Mouse (Mus musculus) T-cell, adult 2 months (primary cell): ENCODE results near the gene Asb15.

Experiments used
- DNase-seq: peaks from one replicate; pipeline ENCODE4 v3.0.0; 2022; ENCODE audit warnings: low spot score

The Asb15 gene

DNA sequence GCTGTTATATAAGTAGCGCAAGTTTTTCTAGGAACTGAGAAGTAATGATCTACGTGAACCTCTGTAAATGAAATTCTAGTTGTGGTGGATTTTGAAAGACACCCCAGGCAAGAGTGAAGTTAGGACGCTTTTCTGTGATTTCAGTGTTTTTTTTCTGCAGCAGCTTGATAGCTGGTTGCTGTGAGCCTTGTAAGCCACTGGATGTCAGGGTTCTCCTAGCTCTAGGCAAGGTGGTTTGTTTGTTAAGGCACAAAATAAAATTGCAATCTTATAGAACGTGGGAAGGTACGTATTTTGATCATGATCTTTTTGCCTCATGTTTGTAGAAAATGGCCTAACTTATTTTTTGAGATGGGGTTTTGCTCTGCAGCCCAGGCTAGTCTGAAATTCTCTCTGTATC lies 41.0 kb downstream of the Asb15 start:
- no peak for DNase-seq

DNA sequence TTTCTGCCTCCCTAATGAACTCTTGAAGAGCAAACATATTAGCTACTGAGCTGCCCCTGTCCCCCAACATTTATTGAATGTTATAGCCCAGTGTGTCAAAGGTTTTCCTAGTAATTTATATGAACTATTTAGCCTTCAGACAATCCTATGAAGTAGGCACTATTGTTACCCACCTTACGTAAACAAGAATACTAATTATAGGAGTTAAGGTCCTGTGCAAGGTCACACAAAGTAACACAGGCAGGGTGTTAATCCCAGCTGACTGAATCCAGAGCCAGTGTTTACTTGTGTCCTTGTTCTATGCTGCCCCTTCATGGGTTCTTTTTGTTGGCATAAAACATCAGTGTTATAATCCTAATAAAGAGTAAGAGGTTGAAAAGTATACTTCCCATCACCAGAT lies 41.8 kb downstream of the Asb15 start:
- no peak for DNase-seq

DNA sequence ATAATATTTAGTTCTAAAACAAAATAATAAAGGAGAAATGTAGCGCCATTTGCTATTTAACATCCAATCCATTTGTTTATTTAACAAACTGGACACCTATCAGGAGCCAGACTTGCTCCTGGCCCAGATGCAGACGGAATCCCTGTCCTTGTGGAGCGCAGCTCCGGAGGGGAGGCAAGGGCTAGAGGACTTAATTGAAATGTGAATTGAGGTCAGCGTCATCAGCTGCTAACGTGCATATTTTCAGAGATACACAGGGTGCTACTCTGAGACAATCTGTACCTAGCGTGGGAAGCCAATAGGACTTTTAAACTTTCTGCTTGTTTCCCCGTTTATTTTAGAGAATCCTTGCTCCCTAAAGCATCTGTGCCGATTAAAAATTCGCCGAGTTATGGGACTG lies 42.3 kb downstream of the Asb15 start:
- DNase-seq, result no peak

DNA sequence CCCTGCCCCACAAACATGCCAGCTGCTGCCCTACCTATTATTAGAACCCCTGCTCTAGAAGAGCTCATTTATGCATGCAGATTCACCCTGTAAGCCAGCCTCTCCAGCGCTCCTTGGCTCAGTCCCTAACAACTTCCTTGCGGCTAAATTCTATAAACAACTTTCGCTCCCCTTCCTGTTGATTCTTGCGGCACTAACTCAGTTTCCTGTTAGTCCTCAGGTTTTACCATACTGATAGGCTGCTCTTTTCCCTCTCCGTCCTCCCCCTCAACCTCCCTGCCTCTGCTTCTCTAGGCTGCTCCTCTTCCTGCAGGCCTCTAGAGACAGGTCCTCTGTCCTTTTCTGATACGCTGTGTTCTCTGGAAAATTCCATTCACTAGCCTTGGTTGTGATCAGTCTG lies 43.2 kb downstream of the Asb15 start:
- DNase-seq, result no peak

DNA sequence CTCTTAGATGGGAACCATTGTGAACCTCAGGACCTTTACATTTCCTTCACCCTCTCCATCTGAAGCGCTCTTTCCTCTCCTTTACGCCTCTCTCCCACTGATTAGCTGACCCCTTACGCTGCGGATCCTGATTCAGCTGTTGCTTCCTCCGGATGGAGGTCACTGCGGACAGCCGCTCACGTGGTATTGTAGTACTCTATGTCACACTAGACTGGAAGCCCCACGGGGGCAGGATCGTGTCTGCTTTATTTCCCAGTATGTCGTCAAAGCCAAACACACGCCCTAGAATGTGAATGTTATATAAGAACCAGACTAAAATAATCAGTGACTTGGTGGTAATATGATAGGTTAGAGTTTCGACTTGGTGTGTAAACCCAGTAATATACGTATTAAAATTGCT lies 44.5 kb downstream of the Asb15 start:
- DNase-seq, result no peak

DNA sequence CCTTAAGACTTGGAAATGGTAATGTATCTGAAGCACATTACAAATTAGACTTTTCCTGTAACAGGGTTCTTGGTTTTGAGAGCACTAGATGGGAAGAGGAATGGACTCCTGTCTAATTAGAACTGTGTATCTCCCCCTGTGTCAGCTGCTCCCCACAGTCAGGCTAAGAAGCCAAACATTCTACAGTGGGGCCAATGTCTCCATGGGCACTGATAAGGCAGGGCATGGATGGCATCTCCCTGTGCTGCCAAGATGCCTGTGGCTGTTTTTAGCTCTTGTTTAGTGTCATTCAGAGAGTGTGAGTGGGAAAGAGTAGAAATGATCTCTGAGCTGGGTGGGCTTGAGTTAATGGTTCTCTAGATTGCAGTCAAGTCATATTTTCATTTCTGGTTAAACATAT lies 45.4 kb downstream of the Asb15 start:
- DNase-seq, result no peak

DNA sequence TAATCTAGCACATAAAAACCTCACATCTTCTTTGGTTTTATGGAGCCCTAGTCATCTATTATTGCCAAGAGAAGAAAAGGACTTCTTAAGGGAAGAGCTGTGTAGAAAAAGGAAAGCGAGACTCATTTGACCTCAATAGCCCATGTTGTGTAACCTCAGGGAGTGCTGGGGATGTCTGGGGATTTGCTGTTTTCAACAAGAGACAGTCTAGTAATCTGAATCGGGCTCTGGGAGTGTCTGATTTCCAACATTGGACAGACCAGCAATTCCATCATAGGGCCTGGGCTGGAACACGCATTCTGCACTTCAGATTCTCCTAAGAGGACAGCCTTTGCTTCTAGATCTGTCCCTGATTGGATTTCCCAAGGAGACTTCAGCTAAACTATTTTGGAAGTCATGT lies 55.5 kb downstream of the Asb15 start:
- DNase-seq, result no peak

DNA sequence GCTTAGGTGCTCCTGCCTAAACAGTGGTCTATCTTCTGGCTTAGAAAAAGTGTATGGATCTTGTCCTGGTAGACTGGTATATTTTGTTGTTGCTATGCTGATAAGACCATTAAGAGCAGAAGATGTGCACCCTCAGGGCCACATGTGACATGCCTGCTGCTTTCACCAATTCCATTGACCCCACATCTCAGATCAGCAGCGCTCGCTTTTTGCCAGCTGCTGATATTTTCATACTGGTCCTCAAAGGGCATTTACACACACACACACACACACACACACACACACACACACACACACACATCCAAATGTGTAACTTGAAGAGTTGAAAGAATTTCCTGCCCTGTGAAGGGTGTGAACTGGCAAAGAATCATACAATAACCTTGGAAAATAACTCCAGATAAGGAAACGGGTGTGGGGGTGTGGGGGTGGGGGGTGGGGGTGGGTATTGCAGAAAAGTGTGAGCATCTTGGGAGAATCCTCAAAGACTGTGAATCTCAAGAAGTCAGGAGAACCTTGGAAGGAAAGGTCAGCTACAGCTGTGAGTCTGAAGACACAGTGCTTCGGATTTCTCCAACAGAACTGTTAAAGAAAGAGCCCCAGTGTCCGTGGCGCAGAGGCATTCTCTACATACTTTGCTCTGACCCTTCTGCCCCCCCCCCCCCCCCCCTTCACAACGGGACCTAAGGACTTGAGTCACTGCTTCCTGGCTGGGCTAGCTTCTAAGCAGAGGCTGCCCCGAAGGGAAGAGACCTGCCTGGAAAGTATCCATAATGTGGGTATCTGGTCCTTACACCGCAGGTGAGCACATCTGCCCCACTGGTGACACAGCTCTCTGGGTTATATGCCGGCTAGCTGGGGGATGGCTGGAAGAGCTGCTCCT lies 57.7 kb downstream of the Asb15 start:
- no peak for DNase-seq

DNA sequence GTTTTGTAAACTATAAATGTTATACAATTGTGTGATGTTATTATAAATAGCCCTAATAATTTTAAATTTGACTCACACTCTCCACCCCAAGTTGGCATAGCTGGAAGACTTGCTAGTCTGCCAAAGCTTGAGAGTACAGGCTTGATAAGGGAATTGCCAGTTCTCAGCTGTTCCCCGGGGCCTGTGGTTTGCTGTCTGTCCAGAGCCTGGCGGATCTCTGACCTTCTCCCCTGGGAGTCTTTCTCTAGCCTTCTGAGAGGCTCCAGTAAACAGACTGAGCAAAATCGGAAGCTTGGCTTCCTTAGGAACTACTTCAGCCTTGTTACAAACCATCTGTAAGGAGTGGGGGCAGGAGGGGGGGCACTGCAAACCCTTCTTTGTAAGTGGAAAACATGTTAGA lies 58.9 kb downstream of the Asb15 start:
- no peak for DNase-seq

DNA sequence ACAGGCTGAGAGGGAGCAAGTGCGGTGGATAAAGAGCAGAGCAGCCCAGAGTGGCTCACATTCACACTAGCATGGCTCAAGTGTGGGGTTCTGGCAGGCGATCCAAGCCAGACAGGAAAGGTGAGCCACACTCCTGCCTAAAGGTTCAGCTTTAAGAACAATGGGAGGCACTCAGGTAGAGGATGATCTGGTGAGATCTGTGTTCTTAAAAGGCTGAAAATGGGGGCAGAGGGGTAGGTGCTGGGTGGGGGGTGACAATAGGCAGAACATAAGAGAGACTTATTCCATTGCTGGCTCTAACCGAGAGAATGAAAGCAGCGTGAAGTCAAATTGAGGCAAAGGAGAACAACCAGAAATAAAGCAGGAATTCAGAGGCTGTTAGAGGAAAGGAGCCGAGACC lies 62.3 kb downstream of the Asb15 start:
- DNase-seq, result no peak

DNA sequence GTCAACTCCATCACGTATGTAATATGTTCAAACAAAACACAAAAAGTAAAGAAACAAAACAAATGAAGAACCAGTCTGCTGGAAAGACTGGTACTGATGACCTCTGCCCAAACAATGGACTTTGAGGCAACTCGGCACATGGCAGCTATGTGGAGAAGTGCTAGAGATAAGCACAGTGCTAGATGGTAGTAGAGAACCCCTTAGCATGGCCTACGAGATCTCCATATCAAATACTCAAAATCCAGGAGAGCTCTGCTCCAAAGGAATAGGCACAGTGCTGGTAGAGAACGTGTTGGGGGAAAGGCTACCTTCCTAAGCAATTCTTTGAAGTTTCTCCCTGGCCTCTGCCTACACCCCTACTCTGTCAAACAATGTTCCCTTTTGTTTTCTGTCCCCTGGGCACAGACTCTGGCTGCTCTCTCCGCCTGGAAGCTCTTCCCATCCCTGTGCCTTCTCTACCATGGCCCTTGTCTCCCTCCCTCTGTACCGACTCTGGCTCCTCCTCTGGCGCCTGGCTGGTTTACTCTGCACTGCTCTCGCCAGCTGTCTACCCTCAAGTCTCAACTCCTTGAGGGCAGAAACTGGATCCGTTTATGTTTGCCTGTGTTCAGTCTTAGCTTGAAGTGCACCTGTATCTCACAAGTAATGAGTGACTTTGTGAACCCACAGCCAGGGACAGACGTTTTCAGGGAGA lies 63.7 kb downstream of the Asb15 start:
- no peak for DNase-seq

DNA sequence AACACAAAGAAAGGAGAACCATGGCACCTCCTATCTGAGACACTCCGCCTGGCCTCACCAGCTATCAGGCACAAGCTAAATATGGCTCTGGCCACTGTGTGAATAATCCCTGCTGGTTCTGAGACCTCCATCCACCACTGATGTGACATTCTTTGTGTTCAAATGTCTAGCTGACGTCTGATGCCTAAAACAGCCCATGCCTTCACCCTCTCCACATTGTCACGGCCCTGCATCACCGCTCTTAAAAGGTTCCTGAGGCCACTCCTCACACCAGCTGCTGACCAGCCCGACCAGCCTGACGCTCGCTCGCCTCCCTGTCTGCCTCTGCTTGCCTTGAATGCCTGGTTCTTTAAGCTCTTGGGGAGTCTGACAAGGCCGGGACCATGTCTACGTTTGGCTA lies 69.6 kb downstream of the Asb15 start, which contains the start of gene Lmod2:
TSS of gene Lmod2 (plus strand) at position 263 of the 400 bp plus-strand sequence.
- no peak for DNase-seq

DNA sequence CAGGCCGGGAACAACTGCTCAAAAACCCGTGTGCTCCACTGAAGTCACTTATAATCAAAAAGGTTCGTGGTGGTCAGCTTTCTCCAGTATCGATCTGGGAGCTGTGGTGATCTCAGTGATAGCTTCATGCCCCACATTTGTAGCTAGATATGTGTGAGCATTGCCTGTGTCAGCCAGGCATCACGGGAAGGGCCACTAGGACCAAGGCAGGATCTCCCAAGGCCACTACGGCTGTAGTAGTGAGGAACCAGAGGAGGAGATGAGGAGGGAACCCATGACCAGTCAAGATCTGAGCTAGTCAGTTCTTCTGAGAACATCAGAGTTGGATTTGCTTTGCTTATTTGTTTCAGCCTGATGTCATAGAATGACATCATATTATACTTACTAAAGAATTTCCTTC lies 71.2 kb downstream of the Asb15 start:
- DNase-seq, result no peak

DNA sequence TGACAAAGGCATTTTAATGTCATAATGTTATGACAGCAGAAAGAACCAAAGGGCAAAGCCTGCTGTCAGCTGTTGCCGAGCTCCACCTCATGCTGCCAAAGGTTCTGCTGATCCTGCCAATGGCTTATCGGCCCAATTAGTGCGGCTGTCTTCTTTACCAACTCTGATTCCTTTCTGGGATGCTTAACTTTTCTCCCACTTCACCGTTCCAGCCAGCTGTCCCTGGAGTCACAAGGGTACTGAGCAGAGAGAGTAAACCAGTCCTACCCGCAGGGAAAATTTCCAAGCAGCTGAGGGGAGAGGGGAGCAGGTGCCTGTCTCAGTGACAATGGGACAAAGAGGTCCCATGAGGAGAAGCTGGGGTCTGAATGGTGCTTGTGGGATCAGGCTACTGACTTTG lies 71.7 kb downstream of the Asb15 start:
- DNase-seq, result no peak

DNA sequence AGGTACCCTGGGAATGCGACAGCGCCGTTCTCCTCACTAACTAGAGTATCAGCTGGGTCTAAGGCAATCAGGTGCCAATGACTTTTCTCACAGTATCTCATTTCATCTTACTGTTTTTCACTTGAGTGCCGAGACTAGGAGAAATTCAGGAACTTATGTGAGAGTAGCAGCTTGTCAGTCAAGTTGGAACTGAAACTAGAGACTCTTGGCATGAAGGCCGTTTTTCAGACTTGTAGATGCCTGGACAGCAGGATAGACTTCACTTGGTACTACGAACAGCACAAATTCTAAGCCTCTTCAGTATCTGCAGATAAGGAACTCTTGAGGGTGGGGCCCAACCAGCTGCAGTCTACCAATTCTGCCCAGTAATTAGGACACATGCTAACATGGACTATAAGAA lies 72.2 kb downstream of the Asb15 start:
- no peak for DNase-seq

DNA sequence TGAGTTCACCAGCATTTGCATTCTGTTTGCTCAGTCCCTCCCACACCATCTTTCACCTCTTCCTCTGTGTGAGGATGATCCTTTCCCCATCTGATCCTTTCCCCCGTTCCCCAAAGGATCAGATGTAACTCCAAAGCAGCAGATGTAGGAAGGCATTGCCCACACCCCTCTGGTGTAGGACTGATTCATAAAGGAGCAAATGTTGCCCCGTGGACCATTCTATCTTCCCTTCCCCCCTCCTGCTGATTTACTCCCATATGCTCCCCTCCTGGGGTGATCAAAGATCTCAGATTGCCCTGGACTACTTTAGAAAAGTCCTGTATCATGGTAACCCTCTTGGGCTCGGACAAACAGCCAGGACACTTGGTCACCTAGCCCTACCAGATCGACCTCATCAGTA lies 72.8 kb downstream of the Asb15 start:
- DNase-seq, result no peak

DNA sequence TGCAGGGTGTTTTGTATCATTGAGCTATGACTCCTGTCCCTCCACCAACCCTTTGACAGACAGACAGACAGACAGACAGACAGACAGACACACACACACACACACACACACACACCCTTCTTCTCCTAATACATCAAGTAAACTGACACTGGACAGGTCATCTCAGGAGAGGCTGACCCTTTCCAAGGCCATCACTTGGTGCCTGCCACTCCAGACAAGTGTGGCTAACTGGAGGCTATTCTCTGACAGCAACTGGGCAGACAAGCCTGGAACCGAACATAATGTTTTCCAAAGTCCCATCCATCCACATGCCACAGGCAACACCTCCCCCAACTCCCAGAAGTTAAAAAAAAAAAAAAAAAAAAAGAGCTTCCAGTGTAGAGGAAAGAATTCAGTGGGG lies 73.7 kb downstream of the Asb15 start:
- no peak for DNase-seq

DNA sequence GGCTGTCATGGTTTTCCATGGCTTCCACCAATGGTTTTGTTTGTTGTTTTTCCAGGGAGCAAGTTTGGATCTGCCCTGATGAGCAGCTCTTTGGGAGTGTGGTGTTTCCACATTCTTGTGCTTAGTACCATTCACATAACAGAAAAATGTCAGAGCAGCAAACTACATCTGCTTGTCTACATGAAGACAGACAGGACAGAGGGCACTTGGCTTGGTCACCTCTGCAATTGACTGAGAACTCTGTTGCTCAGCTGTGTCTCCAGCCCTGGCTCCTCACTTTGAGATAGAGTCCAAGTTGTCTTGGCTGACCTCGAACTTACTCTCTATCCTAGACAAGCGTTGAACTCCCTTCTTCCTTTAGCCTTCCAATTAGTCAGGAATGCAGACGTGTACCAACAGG lies 74.4 kb downstream of the Asb15 start:
- DNase-seq, result no peak

DNA sequence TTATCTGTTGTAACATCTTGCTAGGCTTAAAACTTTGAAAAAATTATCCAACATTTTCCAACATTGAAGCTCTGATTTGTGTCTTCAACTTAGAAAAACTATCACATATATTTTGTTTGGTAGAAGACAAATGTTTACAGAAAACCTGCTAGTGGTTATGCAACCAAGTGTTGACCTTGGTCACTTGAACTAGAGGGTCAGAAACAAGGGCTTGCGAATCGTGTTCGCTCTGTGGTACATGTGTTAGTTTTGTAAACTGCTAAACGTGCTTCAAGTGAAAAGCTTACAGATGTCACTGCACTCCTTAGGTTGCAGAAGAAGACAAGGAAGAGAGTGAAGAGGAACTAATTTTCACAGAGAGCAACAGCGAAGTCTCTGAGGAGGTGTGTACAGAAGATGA lies 75.0 kb downstream of the Asb15 start:
- DNase-seq, result no peak

DNA sequence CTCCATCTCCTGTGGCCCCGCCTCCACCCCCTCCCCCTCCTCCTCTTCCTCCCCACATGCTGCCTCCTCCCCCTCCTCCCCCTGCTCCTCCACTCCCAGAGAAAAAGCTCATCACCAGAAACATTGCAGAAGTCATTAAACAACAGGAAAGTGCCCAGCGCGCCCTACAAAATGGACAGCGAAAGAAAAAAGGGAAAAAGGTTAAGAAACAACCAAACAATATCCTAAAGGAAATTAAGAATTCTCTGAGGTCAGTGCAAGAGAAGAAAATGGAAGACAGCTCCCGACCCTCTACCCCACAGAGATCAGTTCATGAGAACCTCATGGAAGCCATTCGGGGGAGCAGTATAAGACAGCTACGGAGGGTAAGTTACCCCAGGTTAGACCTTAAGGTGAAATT lies 76.3 kb downstream of the Asb15 start:
- DNase-seq, result no peak

DNA sequence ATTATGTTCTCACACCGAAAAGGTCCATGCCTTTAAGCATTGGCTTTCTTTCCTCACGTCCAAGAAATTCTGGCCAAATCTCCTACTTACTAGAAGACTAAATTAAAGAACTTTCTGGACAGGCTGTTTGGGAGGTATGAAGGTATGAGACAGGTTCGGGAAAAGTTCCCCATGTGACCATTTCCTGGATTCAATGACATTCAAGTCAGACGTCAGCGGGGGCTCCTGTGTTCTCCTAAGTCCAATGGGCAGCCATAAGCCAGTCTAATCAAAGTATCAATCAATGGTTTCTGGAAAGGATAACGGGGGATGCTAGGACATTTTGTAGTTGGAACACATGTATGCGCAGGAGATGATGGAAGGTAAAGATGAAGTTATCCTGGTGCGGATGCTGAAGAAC lies 77.7 kb downstream of the Asb15 start:
- no peak for DNase-seq

DNA sequence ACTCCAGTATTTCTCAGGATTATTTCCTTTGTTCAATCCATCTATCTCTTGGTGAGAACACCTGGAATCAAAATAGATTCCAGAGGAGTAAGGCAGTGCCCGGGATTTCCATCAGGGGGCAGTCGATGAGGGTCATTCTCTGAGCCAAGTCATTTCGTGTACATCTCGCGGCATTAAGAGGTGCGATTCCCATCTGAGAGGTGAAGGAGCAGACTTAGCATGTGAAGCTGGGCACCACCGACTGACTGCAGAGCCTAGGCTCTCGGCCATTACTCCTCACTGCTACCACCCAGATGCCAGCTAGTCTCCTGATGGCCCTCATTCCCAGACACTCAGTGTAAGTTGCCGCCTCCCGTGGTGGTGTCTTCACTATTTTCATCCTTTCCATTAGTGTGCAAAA lies 78.6 kb downstream of the Asb15 start:
- no peak for DNase-seq

DNA sequence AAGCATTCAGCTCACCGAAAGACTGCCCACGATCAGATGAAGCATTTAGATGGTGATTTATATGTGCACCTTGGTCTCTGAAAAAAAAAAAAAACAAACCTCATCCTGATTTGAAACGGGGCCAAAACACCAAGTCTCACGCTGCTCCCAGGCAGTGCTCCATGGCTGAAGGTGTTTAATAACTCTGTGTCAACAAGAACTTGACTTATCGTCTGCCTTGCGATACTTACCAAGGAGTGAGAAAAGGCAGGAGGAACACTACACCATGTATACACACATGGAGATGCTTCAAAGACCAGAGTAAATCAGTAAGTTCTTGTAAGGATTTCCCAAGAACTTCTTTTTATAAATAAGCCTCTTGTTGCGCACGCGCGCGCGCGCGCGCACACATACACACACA lies 79.6 kb downstream of the Asb15 start:
- no peak for DNase-seq

DNA sequence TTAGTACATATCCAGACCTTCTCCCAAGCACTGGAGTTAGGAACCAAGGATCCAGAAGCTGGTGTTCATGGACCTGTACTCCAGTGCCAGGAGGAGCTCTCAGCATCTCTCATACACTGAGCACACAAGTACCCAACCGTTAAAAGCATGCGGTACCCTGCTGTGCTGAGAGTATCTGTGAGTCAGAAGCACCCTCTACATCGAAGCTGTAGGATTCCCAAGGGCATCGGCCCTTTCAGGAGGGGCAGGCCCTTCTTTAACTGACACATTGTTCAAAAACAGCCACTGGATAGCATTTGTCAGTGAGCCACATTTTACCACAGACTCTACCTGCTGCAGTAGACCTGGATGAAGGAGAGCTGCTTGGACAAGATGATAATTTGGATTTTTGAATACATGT lies 80.2 kb downstream of the Asb15 start:
- DNase-seq, result no peak
